Mouse (Mus musculus) liver, embryonic 13.5 days (tissue): ENCODE measurements around the gene Ddx39b. TPM values are rescaled to one million over a fixed set of nuclear protein-coding genes. Genes with fewer than 3 reads are reported as not detected.

Source experiments
- ATAC-seq: fragments of 200-750 bp; cut with Nextera tagmentation; 2 replicates; pipeline ENCODE4 v1.8.0; 2017; ENCODE audit warnings: low read depth, mild to moderate bottlenecking, moderate number of reproducible peaks, moderate library complexity
- DNase-seq: peaks from one replicate; pipeline ENCODE4 v3.0.0; 2022
- H3K27ac ChIP-seq: fragments of 300-500 bp; sonication (generic); 2 replicates; pipeline ENCODE4 v1.5.1; 2015; ENCODE audit warnings: moderate library complexity, mild to moderate bottlenecking, inconsistent platforms
- H3K27me3 ChIP-seq: fragments of 300-500 bp; sonication (generic); 2 replicates; pipeline ENCODE4 v1.6.1; 2015; ENCODE audit warnings: mild to moderate bottlenecking, inconsistent platforms
- H3K36me3 ChIP-seq: fragments of 300-500 bp; sonication (generic); 2 replicates; pipeline ENCODE4 v1.6.1; 2015; ENCODE audit warnings: mild to moderate bottlenecking, inconsistent platforms
- H3K4me1 ChIP-seq: fragments of 300-500 bp; sonication (generic); replicated peaks from 2 replicates; pipeline ENCODE4 v1.6.1; 2015; ENCODE audit warnings: inconsistent platforms
- H3K4me2 ChIP-seq: fragments of 300-500 bp; sonication (generic); 2 replicates; pipeline ENCODE4 v1.6.1; 2015; ENCODE audit warnings: inconsistent platforms, mild to moderate bottlenecking, moderate library complexity
- H3K4me3 ChIP-seq: fragments of 300-500 bp; sonication (generic); replicated peaks from 2 replicates; pipeline ENCODE4 v1.5.1; 2015; ENCODE audit warnings: mild to moderate bottlenecking, inconsistent platforms
- H3K9ac ChIP-seq: fragments of 300-500 bp; sonication (generic); 2 replicates; pipeline ENCODE4 v1.6.1; 2015; ENCODE audit warnings: mild to moderate bottlenecking, inconsistent platforms
- H3K9me3 ChIP-seq: fragments of 300-500 bp; sonication (generic); replicated peaks from 2 replicates; pipeline ENCODE4 v1.6.1; 2016; ENCODE audit warnings: inconsistent platforms
- WGBS: fragments of 180-500 bp; shearing (Covaris S2); methylation state at CpG from one replicate; pipeline ENCODE4 v1.1.7; 2015; ENCODE audit not compliant: insufficient replicate concordance; 5-methylcytosine and 5-hydroxymethylcytosine counted together
- microRNA-seq: library from miRNA; unstranded; fragments of <30 nt; microRNA quantifications from one replicate; pipeline ENCODE4, GENCODE M21; 2016
- polyA plus RNA-seq: library from polyadenylated mRNA; unstranded; fragments of >200 nt; fragmentation: Nextera tagmentation; extraction: Ambion mirVana; gene quantifications from 2 replicates; pipeline ENCODE4 v1.2.1, GENCODE M21; 2015

Gene Ddx39b
- polyA plus RNA-seq, 1 experiment from 2014 or later = 208 TPM

DNA sequence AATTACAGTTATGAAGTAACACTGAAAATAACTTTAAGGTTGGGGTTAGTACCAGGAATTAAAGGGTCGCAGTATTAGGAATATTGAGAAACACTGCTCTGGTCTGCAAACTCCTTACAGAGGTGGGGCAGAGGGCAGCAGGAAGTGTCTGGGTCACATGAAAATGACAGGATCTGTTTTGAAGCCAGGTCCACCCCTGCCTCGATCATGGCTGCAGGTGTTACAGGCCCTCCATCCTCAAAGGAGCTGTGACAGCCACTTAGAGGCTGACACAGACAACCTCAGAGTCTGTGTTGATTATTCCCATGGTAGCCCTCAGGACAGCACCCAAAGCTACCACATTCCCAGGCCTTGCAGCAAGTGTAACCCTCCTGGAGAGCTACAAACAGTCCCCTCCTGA is 61.7 kb downstream of the Ddx39b start:
- no peak for DNase-seq
- 0 out of 2 replicates have a peak, but pooled peaks cover 6% of the 10 kb centered on the region for H3K27me3 ChIP-seq
- no peak overlapping the region for H3K9ac ChIP-seq
- ATAC-seq = no peak
- no peaks in the 10 kb centered on the region for H3K36me3 ChIP-seq
- 55% methylated on average over 2 of the region's 2 CpGs for WGBS
- H3K4me2 ChIP-seq = no peak overlapping the region
- H3K9me3 ChIP-seq = peaks cover 2% of the 10 kb centered on the region; the same call in 1 of the 2 replicates
- H3K4me3 ChIP-seq = no peak overlapping the region
- no peaks in the 10 kb centered on the region; the same call in 1 of the 2 replicates for H3K4me1 ChIP-seq
- H3K27ac ChIP-seq = no peak overlapping the region

Small RNAs within 50 kb of the gene (microRNA-seq; reads per million reads assigned to microRNA genes)
- gene Mir6973a (not detected), gene Mir6974 (not detected), gene Mir6975 (2.1 reads per million), gene Mir8094 (0.88 reads per million)

Other genes starting within 250 kb of the Ddx39b start
- 110 and 112 TPM in 2 replicates for gene Vars, start 240.8 kb upstream of the Ddx39b start, polyA plus RNA-seq
- gene Vwa7, start 225.2 kb upstream of the Ddx39b start, polyA plus RNA-seq = 0.08 TPM in 2 replicates
- 2.5 and 2.8 TPM in 2 replicates for gene Sapcd1, start 213.7 kb upstream of the Ddx39b start, polyA plus RNA-seq
- 3.2 and 3.4 TPM in 2 replicates for gene Msh5, start 195.0 kb upstream of the Ddx39b start, polyA plus RNA-seq
- gene Clic1, start 191.8 kb upstream of the Ddx39b start, polyA plus RNA-seq = 141 and 147 TPM in 2 replicates
- gene Ddah2, start 182.7 kb upstream of the Ddx39b start, polyA plus RNA-seq = 28.9 and 30.6 TPM in 2 replicates
- gene Ly6g6c, start 176.4 kb upstream of the Ddx39b start, polyA plus RNA-seq = 0.25 and 0.31 TPM in 2 replicates
- 4.1 and 5.2 TPM in 2 replicates for gene Mpig6b, start 175.6 kb upstream of the Ddx39b start, polyA plus RNA-seq
- 0.13 and 0.23 TPM in 2 replicates for gene Ly6g6e, start 164.8 kb upstream of the Ddx39b start, polyA plus RNA-seq
- 0.35 and 0.47 TPM in 2 replicates for gene Ly6g6d, start 163.7 kb upstream of the Ddx39b start, polyA plus RNA-seq
- gene Ly6g6f, start 156.1 kb upstream of the Ddx39b start, polyA plus RNA-seq = 7.2 and 7.3 TPM in 2 replicates
- gene Abhd16a, start 152.5 kb upstream of the Ddx39b start, polyA plus RNA-seq = 51.0 and 54.9 TPM in 2 replicates
- not detected in 2 replicates for gene Ly6g5c, start 133.5 kb upstream of the Ddx39b start, polyA plus RNA-seq
- gene Ly6g5b, start 126.3 kb upstream of the Ddx39b start, polyA plus RNA-seq = 0.21 and 0.28 TPM in 2 replicates
- gene Gpank1, start 120.3 kb upstream of the Ddx39b start, polyA plus RNA-seq = 14.1 and 14.8 TPM in 2 replicates
- gene Csnk2b, start 119.7 kb upstream of the Ddx39b start, polyA plus RNA-seq = 176 and 182 TPM in 2 replicates
- 3.1 and 3.6 TPM in 2 replicates for gene D17H6S53E, start 115.4 kb upstream of the Ddx39b start, polyA plus RNA-seq
- 553 and 573 TPM in 2 replicates for gene Apom, start 109.7 kb upstream of the Ddx39b start, polyA plus RNA-seq
- 22.4 and 27.4 TPM in 2 replicates for gene Bag6, start 106.6 kb upstream of the Ddx39b start, polyA plus RNA-seq
- gene Prrc2a, start 76.8 kb upstream of the Ddx39b start, polyA plus RNA-seq = 45.1 and 51.5 TPM in 2 replicates
- 17.4 and 18.5 TPM in 2 replicates for gene Aif1, start 65.7 kb upstream of the Ddx39b start, polyA plus RNA-seq
- gene Lst1, start 53.3 kb upstream of the Ddx39b start, polyA plus RNA-seq = 21.6 and 29.0 TPM in 2 replicates
- gene Ltb, start 47.3 kb upstream of the Ddx39b start, polyA plus RNA-seq = 0.53 and 0.80 TPM in 2 replicates
- gene Tnf, start 39.7 kb upstream of the Ddx39b start, polyA plus RNA-seq = 0.25 and 0.35 TPM in 2 replicates
- gene Lta, start 36.4 kb upstream of the Ddx39b start, polyA plus RNA-seq = 0.07 and 0.10 TPM in 2 replicates
- gene Gm16181, start 20.9 kb upstream of the Ddx39b start, polyA plus RNA-seq = 0.36 TPM in 1 of 2 replicates, not detected in the other
- gene Atp6v1g2, start 8.1 kb upstream of the Ddx39b start, polyA plus RNA-seq = 0.76 and 1.3 TPM in 2 replicates
- 3.9 and 4.4 TPM in 2 replicates for gene Nfkbil1, start 6.0 kb upstream of the Ddx39b start, polyA plus RNA-seq
- gene H2-D1, start 21.0 kb downstream of the Ddx39b start, polyA plus RNA-seq = 74.5 and 77.7 TPM in 2 replicates
- 1.0 and 1.4 TPM in 2 replicates for gene H2-Q1, start 78.7 kb downstream of the Ddx39b start, polyA plus RNA-seq
- 0.68 and 0.90 TPM in 2 replicates for gene H2-Q2, start 100.5 kb downstream of the Ddx39b start, polyA plus RNA-seq
- gene H2-Q4, start 137.9 kb downstream of the Ddx39b start, polyA plus RNA-seq = 1.7 and 2.0 TPM in 2 replicates
- gene H2-Q6, start 183.1 kb downstream of the Ddx39b start, polyA plus RNA-seq = 9.6 and 11.1 TPM in 2 replicates
- 23.9 and 24.6 TPM in 2 replicates for gene H2-Q7, start 197.4 kb downstream of the Ddx39b start, polyA plus RNA-seq
- 147 and 152 TPM in 2 replicates for gene H2-Q10, start 228.3 kb downstream of the Ddx39b start, polyA plus RNA-seq